Mouse (Mus musculus) cerebellum, adult 9-11 months (tissue): Measurements from ENCODE around the gene Atp6v0a1.

Source experiments
- DNase-seq: peaks from one replicate; pipeline ENCODE4 v3.0.0; 2022

Gene Atp6v0a1

GRCm38 (mm10) chr11:101062165-101062884 lies 53.1 kb downstream of the Atp6v0a1 start:
- DNase-seq: peak; percentile 41

- DNase-seq: peak; percentile 53
Observed at GRCm38 (mm10) chr11:101062971-101063675, 53.9 kb downstream of the Atp6v0a1 start.

GRCm38 (mm10) chr11:101063676-101064327 lies 54.5 kb downstream of the Atp6v0a1 start:
- peak; percentile 79 for DNase-seq

- DNase-seq: no peak
Observed at GRCm38 (mm10) chr11:101064462-101064861, 55.2 kb downstream of the Atp6v0a1 start.

GRCm38 (mm10) chr11:101065002-101065401 lies 55.8 kb downstream of the Atp6v0a1 start:
- no peak for DNase-seq

GRCm38 (mm10) chr11:101066549-101067412 lies 57.5 kb downstream of the Atp6v0a1 start:
- peak; percentile 89 for DNase-seq

- DNase-seq: peak; percentile 97
Observed at GRCm38 (mm10) chr11:101069391-101070188, 60.3 kb downstream of the Atp6v0a1 start, which contains the start of gene Naglu. Naglu (plus strand) TSS chr11:101070012.

- no peak for DNase-seq
Observed at GRCm38 (mm10) chr11:101070189-101070527, 60.9 kb downstream of the Atp6v0a1 start.

- DNase-seq: no peak
Observed at GRCm38 (mm10) chr11:101070987-101071386, 61.7 kb downstream of the Atp6v0a1 start.

GRCm38 (mm10) chr11:101071810-101072428 lies 62.7 kb downstream of the Atp6v0a1 start:
- peak; percentile 65 for DNase-seq

GRCm38 (mm10) chr11:101078121-101078520 lies 68.9 kb downstream of the Atp6v0a1 start, which contains the start of gene Hsd17b1:
Hsd17b1 (plus strand) TSS chr11:101078411.
- DNase-seq: no peak

- no peak for DNase-seq
Observed at GRCm38 (mm10) chr11:101079746-101080145, 70.5 kb downstream of the Atp6v0a1 start.

GRCm38 (mm10) chr11:101080421-101080820 lies 71.2 kb downstream of the Atp6v0a1 start:
- no peak for DNase-seq

- no peak for DNase-seq
Observed at GRCm38 (mm10) chr11:101081659-101082058, 72.4 kb downstream of the Atp6v0a1 start.

GRCm38 (mm10) chr11:101082208-101083082 lies 73.2 kb downstream of the Atp6v0a1 start, which contains the start of gene Coasy:
Coasy (plus strand) TSS chr11:101082565.
- DNase-seq: peak; percentile 93

- DNase-seq: peak; percentile 79
Observed at GRCm38 (mm10) chr11:101083083-101083697, 73.9 kb downstream of the Atp6v0a1 start.

GRCm38 (mm10) chr11:101084246-101084645 lies 75.0 kb downstream of the Atp6v0a1 start:
- peak; percentile 65 for DNase-seq

- DNase-seq: no peak
Observed at GRCm38 (mm10) chr11:101084811-101085210, 75.6 kb downstream of the Atp6v0a1 start.

- peak; percentile 48 for DNase-seq
Observed at GRCm38 (mm10) chr11:101085617-101086322, 76.5 kb downstream of the Atp6v0a1 start.
